Mouse (Mus musculus): ENCODE results near the gene Cit.
"Not testable (repeated sequence)": the region's sequence is repeated elsewhere in the genome, so short reads cannot be mapped to it uniquely, and the experiment has no call there.

Gene Cit

DNA sequence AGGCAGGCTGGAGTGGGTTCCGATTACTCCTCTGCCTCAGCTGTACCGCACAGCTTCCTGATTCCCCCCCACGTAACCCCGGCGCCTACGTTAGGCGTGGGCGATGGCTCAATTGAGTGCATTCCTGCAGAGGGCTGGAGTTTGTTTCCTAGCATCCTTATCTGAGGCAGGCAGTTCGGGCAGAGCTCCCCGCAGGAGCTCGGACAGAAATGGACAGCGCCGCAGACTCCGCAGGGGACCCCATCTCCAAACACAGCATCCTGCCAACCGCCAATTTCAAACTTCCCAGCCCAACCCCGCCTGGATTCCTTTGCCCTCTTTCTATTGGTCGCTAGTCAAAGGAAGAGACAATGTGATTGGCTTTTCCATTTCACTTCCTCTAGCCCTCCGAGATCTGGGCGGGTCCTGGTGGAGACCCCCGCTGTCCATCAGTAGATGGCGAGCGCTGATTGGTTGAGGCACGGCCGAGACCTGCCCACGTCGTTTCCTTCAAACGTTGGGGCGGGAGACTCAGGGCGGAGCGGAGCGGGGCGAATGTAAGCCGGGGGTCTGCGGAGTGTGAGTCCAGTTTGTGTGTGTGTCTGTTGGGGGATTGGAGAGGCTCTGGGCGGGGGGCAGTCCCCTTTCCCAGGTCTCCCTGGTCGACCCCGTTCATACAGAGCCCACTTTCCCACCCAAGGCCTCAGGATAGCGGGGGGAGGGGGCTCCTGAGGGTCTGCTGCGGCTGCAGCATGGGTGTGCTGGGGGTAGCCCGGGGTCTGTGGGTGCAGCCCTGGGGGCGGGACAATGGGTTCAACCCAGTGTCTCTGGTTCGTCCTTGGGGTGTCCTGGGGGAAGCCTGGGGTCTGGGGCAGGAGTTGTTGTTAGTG is at the start of gene Cit:
Gene Cit, plus strand, starts transcription at position 513 of the 869 bp plus-strand sequence.
- DNase-seq (ENCODE audit: low spot score in 2 of 2) = peak; percentile 86 to 95

- no peak for DNase-seq (ENCODE audit: low spot score in 2 of 2)
Measured at GRCm38 (mm10) chr5:115799016-115799894, 45.8 kb upstream of the Cit start.

GRCm38 (mm10) chr5:115799895-115800232 is 45.2 kb upstream of the Cit start:
- no peak for DNase-seq (ENCODE audit: low spot score in 2 of 2)

- no peak for DNase-seq (ENCODE audit: low spot score in 2 of 2)
Measured at GRCm38 (mm10) chr5:115812262-115812661, 32.8 kb upstream of the Cit start.

DNA sequence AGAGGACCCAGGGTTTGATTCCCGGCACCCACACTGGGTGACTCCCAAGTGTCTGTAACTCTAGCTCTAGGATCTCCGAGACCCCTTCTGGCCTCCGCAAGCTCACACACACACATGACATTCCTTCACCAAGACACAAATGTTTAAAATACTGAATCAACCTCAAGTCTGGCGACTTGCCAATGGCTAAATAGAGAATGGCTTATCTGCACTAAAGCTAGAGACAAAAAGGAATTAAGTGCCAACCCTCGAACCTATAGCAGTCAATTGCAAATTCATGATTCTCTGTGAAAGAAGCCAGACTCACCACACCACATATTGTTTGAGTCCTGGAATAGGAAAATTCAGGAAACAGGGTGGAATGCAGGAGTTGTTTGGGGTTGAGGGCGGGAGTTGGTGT is 28.1 kb upstream of the Cit start:
- DNase-seq (ENCODE audit: low spot score in 2 of 2) = no peak

GRCm38 (mm10) chr5:115817655-115818054 is 27.4 kb upstream of the Cit start:
- DNase-seq (ENCODE audit: low spot score in 2 of 2) = not testable (repeated sequence)

DNA sequence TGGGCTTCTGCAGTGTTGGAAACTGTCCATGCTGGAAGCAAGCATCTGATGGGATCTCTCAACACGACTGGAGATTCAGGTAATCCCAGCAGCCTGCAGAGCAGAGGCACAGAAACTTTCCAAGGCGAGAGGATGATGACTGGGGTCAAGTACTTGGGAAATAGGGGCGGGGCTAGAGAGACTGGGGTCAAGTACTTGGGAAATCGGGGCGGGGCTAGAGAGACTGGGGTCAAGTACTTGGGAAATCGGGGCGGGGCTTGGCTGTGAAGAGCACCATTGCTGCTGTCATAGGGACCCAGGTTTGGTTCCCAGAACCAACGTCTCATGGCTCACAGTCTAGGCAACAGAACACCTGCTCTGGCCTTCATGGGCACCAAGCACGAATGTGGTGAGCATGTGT is 25.1 kb upstream of the Cit start:
- DNase-seq (ENCODE audit: low spot score in 2 of 2) = no peak

GRCm38 (mm10) chr5:115821200-115821599 is 23.9 kb upstream of the Cit start:
- no peak for DNase-seq (ENCODE audit: low spot score in 2 of 2)

- no peak for DNase-seq (ENCODE audit: low spot score in 2 of 2)
Measured at GRCm38 (mm10) chr5:115821910-115822309, 23.2 kb upstream of the Cit start.

DNA sequence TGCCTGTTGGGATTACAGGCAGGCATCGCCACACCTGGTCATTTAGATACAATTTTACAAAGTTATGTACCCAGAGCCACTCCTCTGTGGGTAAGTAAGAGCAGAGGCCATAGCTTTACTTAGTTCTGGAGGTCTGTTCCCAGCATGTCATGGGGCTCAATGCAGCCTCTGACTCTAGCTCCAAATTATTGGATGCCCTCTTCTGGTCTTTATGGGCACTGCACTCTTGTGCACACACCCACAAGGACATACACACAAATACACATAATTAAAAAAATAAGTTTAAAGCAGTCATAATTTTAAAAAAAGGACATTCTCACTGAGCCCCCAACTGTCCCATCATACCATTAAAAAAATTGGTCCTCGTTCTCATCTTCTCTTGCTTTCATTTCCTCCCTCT is 12.3 kb upstream of the Cit start:
- DNase-seq (ENCODE audit: low spot score in 2 of 2) = no peak

DNA sequence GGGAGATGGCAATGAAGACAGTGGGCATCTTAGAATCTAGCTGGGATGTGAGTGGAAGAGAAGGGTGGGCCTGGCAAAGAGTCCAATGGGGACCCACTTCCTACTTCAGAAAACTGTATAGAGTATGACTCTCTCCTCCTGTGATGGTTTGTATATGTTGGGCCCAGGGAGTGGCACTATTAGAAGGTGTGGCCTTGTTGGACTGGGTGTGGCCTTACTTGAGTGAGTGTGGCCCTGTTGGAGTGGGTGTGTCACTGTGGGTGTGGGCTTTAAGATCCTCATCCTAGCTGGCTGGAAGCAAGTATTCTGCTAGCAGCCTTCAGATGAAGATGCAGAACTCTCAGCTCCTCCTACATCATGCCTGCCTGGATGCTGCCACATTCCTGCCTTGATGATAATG is 11.3 kb upstream of the Cit start:
- DNase-seq (ENCODE audit: low spot score in 2 of 2) = not testable (repeated sequence)

GRCm38 (mm10) chr5:115835291-115835690 is 9.8 kb upstream of the Cit start:
- DNase-seq (ENCODE audit: low spot score in 2 of 2) = no peak

DNA sequence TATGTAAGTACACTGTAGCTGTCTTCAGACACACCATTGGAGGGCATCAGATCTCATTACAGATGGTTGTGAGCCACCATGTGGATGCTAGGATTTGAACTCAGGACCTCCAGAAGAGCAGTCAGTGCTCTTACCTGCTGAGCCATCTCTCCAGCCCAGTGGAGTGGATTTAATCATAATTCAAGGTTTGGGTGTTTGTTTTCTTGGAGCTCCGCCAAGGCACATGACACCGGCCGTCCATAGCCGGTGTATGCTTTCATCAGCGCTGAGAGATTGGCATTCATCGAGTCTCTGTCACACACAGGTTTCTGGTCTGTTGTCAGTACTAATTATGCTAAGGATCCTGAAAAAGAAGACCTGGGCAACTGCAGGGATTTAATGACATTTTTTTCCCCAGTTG is 7.0 kb upstream of the Cit start:
- DNase-seq (ENCODE audit: low spot score in 2 of 2) = no peak

- no peak for DNase-seq (ENCODE audit: low spot score in 2 of 2)
Measured at GRCm38 (mm10) chr5:115840453-115840852, 4.6 kb upstream of the Cit start.

DNA sequence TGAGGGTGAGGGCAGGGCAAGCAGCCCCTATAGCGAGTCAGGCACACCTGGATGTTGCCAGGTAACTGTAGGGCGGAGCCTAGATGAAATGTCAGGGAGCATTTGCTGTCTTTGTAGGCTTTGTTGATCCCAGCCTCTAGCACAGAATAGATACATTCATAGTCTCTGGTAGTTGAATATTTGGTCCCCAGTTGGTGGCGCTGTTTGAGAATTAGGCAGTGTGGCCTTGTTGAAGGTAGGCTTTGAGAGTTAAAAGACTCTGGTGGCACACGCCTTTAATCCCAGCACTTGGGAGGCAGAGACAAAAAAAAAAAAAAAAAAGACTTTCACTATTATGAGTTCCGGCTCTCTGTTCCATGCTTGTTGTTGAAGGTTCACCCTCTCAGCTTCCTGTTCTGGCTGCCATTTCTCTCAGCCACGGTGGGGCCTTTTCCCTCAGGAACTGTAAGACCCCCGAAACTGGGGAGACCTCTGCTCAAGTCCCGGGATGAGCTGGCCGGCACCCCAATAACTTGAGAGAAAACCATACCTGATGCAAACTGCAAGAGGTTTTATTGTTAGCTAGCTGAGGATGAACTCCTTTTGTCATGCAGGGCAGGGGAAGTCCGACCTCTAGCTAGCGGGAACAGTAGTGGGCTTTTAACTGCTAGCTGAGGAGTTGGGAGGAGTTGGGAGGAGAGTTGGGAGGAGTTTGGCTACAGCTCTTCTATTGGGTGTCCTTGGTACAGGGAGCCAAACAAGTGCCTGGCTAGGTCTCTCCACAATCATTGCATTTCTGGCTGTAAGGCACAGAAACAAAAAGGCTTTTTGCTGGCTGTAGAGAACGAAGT is 3.9 kb upstream of the Cit start:
- no peak for DNase-seq (ENCODE audit: low spot score in 2 of 2)

DNA sequence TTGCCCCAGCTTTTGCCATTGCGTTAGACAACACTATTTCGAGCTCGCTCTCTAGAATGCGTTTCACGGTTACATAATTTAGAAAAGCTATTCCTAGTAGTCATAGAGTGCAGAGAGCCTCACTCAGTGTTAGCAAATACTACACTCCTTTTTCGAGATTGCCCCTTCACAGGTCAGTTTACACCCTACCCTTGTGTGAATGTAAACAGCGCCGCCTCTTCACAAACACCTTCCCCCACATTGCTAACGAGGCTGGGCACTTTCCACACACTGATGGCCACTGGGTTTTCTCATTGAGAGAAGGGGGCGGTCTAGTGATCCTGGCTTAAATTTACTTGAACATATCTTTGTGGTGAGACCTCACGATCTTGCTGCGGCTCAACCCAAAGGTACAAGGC is 711 bp upstream of the Cit start:
- no peak for DNase-seq (ENCODE audit: low spot score in 2 of 2)

- DNase-seq (ENCODE audit: low spot score in 2 of 2) = no peak
Measured at GRCm38 (mm10) chr5:115845635-115846174, 627 bp downstream of the Cit start.

GRCm38 (mm10) chr5:115847166-115847565 is 2.1 kb downstream of the Cit start:
- no peak for DNase-seq (ENCODE audit: low spot score in 2 of 2)

DNA sequence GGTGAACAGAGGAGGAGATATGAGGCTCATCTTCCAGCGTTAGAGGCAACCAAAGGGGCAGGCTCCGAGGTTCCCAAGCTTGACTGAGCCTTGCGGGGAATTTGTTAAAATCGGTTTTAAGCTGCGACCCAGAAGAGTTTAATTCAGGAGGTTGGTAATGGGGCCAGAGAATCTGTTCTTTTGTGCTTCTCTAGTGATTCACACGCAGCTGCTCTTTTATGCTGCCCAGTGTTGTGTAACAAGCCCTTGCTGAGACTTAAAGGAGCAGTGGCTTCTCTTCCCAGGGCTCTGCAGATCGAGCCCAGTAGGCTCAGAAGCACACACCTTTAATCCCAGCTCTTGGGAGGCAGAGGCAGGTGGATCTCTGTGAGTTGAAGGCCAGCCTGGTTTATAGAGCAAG is 3.4 kb downstream of the Cit start:
- DNase-seq (ENCODE audit: low spot score in 2 of 2) = no peak

DNA sequence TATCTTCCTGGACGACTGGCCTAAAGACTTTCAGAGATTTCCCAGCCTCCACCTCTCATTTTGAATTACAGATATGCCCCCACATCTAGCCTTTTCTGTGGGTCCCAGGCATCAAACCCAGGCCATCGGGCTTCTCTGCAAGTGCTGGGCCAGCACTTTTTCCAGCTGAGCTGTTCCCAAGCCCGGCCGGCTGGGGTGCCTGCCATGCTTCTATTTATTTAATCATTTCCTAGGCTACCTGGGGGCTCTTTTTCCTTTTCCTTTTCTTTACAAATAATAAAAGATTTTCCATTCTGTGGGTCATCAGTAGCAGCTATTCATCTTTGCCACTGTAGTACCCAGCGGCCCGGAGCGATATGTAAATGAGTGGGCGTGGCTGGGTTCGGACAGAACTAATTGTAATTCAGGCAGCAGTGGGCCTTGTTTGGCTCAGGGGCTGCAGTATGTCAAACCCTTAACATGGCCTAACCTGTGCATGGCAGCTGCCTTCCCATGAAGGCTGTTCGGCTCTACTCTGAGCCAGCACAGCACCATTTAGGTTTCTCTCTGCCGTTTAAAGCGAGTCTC is 4.3 kb downstream of the Cit start:
- no peak for DNase-seq (ENCODE audit: low spot score in 2 of 2)

- no peak for DNase-seq (ENCODE audit: low spot score in 2 of 2)
Measured at GRCm38 (mm10) chr5:115850250-115851028, 5.4 kb downstream of the Cit start.
